Comparison of ENCODE assay signal across 14 mouse cellular contexts in genomic region chr2:168679381-168680199, GRCm38 (mm10).
DNase-seq lines count a peak whose midpoint lies in the region; ATAC-seq and TF ChIP-seq lines count a peak whose summit lies in the region.
"Had no signal": no experiment of that assay in that cellular context is flagged by ENCODE, and none has a peak within 500 bp of the region (broad histone marks: within the 10 kb centered on the region; RNA-seq: fewer than 3 reads in every experiment).

No protein-coding gene starts in this region.

- no peak for TF ChIP-seq EP300 in liver, postnatal 0 days (IDR thresholded peaks at IDR 0.05; ENCODE audit: low read depth)

- no peaks in the 10 kb centered on the region for H3K4me1 ChIP-seq in liver, postnatal 0 days (ENCODE audit: insufficient read depth)
- H3K4me1 ChIP-seq in hindbrain, embryonic 11.5 days (replicated peaks; ENCODE audit: control insufficient read depth, insufficient read depth, low read length) = no peaks in the 10 kb centered on the region; the same call in none of the 2 replicates
- H3K4me1 ChIP-seq in neural tube, embryonic 12.5 days = peaks cover 11% of the 10 kb centered on the region

- no peak overlapping the region for H3K4me2 ChIP-seq in liver, postnatal 0 days (ENCODE audit: low read depth, low read length)
- H3K4me2 ChIP-seq in hindbrain, embryonic 11.5 days (replicated peaks; ENCODE audit: low read depth, low read length) = no peak overlapping the region
- no peak overlapping the region; the same call in 1 of the 2 replicates for H3K4me2 ChIP-seq in neural tube, embryonic 12.5 days (replicated peaks)
- H3K4me2 ChIP-seq: limb, embryonic 12.5 days had no signal

- WGBS in liver, postnatal 0 days (ENCODE audit: insufficient replicate concordance) = 66% methylated on average over 19 of the region's 19 CpGs
- WGBS in hindbrain, embryonic 11.5 days = 45% methylated on average over 19 of the region's 19 CpGs
- WGBS in neural tube, embryonic 12.5 days = 42% methylated on average over 19 of the region's 19 CpGs

- no peaks in the 10 kb centered on the region for H3K27me3 ChIP-seq in liver, postnatal 0 days (ENCODE audit: insufficient read depth, low read length)
- H3K27me3 ChIP-seq in hindbrain, embryonic 11.5 days (ENCODE audit: control insufficient read depth, insufficient read depth, low read length) = 0 out of 2 replicates have a peak, but pooled peaks cover 2% of the 10 kb centered on the region
- no peaks in the 10 kb centered on the region for H3K27me3 ChIP-seq in neural tube, embryonic 12.5 days (replicated peaks)
- H3K27me3 ChIP-seq: limb, embryonic 12.5 days had no signal

- H3K36me3 ChIP-seq in liver, postnatal 0 days (replicated peaks; ENCODE audit: insufficient read depth, low read length) = no peaks in the 10 kb centered on the region; the same call in 1 of the 2 replicates
- H3K36me3 ChIP-seq in hindbrain, embryonic 11.5 days (ENCODE audit: control insufficient read depth, insufficient read depth, low read length) = peaks cover under 1% of the 10 kb centered on the region; the same call in 1 of the 2 replicates
- H3K36me3 ChIP-seq in neural tube, embryonic 12.5 days = peaks cover 54% of the 10 kb centered on the region
- H3K36me3 ChIP-seq: G1E had no signal

- TF ChIP-seq CTCF in liver, postnatal 0 days (IDR thresholded peaks at IDR 0.05; ENCODE audit: low read depth) = 0 out of 2 replicates have a peak, but pooled peaks have one; percentile 13

- no peaks in the 10 kb centered on the region for H3K9me3 ChIP-seq in liver, postnatal 0 days (ENCODE audit: low read length)
- H3K9me3 ChIP-seq in hindbrain, embryonic 11.5 days (ENCODE audit: control insufficient read depth, low read length) = no peaks in the 10 kb centered on the region
- no peaks in the 10 kb centered on the region for H3K9me3 ChIP-seq in neural tube, embryonic 12.5 days

- no peak for DNase-seq in liver, postnatal 0 days
- DNase-seq in liver = no peak
- peak; percentile 64 for DNase-seq in embryo, embryonic 10.5 days (ENCODE audit: low spot score)
- peak; percentile 48 for DNase-seq in hindbrain, embryonic 11.5 days (ENCODE audit: low spot score)
- no peak for DNase-seq in urinary bladder, postnatal 14 days (ENCODE audit: low spot score)
- DNase-seq in layer of hippocampus, adult 9-11 months = no peak
- DNase-seq in testis, postnatal 10 days (ENCODE audit: low spot score) = no peak
- DNase-seq: adrenal gland, postnatal 10 days; heart, postnatal 10 days; kidney, postnatal 25 days; lung, postnatal 14 days had no signal

- no peak overlapping the region for H3K27ac ChIP-seq in liver, postnatal 0 days (ENCODE audit: low read depth)
- peak overlapping the region; percentile 60; the same call in 1 of the 2 replicates for H3K27ac ChIP-seq in hindbrain, embryonic 11.5 days (ENCODE audit: low read depth, low read length)
- H3K27ac ChIP-seq in neural tube, embryonic 12.5 days = peak overlapping the region; percentile 37; the same call in 1 of the 2 replicates
- H3K27ac ChIP-seq: limb, embryonic 12.5 days had no signal

- H3K9ac ChIP-seq in liver, postnatal 0 days (replicated peaks) = no peak overlapping the region
- no peak overlapping the region for H3K9ac ChIP-seq in hindbrain, embryonic 11.5 days (ENCODE audit: low read depth, low read length)
- no peak overlapping the region for H3K9ac ChIP-seq in neural tube, embryonic 12.5 days
- H3K9ac ChIP-seq: limb, embryonic 12.5 days had no signal

- no peak overlapping the region for H3K4me3 ChIP-seq in liver, postnatal 0 days (ENCODE audit: low read depth, low read length)
- H3K4me3 ChIP-seq in hindbrain, embryonic 11.5 days (ENCODE audit: low read depth, low read length) = no peak overlapping the region
- H3K4me3 ChIP-seq in neural tube, embryonic 12.5 days = no peak overlapping the region
- H3K4me3 ChIP-seq: limb, embryonic 12.5 days had no signal

- ATAC-seq in liver, postnatal 0 days = no peak
- ATAC-seq in hindbrain, embryonic 11.5 days (ENCODE audit: low FRiP score) = peak; percentile 45
- ATAC-seq in neural tube, embryonic 12.5 days (ENCODE audit: low FRiP score, low read depth) = peak; percentile 41

Comparison
In these comparisons a context has a peak if more than half of its experiments do, and no peak if none do; other contexts are left out.
1. DNase-seq: peak in embryo, embryonic 10.5 days (single experiment) and hindbrain, embryonic 11.5 days (single experiment); none in liver, postnatal 0 days (single experiment), liver (single experiment), urinary bladder, postnatal 14 days (single experiment), layer of hippocampus, adult 9-11 months (single experiment) and testis, postnatal 10 days (single experiment).